Comparison of ENCODE assay signal across 8 mouse cellular contexts in the genomic region with DNA sequence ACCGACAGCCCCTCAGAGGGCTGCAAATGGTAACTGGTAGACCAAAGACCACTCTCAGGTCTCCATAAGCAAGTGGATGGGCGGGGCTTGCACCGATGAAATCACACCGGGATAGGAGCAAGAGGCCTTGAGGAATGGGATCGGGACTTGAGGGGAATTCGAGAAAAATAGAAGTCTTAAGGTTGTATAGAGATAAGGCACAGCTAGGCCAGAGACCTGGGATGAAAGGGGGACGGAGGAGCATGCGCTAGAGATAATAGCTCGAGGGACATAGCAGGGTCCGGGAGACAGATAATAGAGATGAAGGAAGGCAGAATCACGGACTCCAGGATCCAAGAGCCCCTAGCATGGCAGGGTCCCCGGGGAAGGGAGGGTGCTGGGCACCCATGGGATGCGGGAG. TPM values are rescaled to one million over a fixed set of nuclear protein-coding genes. Genes with fewer than 3 reads are reported as not detected.
DNase-seq lines count a peak whose midpoint lies in the region; ATAC-seq lines count a peak whose summit lies in the region.

No protein-coding gene starts in this region.

- peaks cover 20% of the 10 kb centered on the region for H3K4me1 ChIP-seq in lung, embryonic 15.5 days
- H3K4me1 ChIP-seq in embryonic facial prominence, embryonic 12.5 days = peaks cover 13% of the 10 kb centered on the region
- H3K4me1 ChIP-seq in midbrain, embryonic 12.5 days = peaks cover 24% of the 10 kb centered on the region

- H3K36me3 ChIP-seq in lung, embryonic 15.5 days = peaks cover 32% of the 10 kb centered on the region
- H3K36me3 ChIP-seq in embryonic facial prominence, embryonic 12.5 days = peaks cover 36% of the 10 kb centered on the region
- peaks cover 36% of the 10 kb centered on the region for H3K36me3 ChIP-seq in midbrain, embryonic 12.5 days

- WGBS in lung, embryonic 15.5 days = under 1% methylated on average over 13 of the region's 13 CpGs
- 2% methylated on average over 13 of the region's 13 CpGs for WGBS in embryonic facial prominence, embryonic 12.5 days
- under 1% methylated on average over 13 of the region's 13 CpGs for WGBS in midbrain, embryonic 12.5 days

- H3K27me3 ChIP-seq in lung, embryonic 15.5 days = no peaks in the 10 kb centered on the region; the same call in 1 of the 2 replicates
- no peaks in the 10 kb centered on the region for H3K27me3 ChIP-seq in embryonic facial prominence, embryonic 12.5 days
- no peaks in the 10 kb centered on the region for H3K27me3 ChIP-seq in midbrain, embryonic 12.5 days

- no peaks in the 10 kb centered on the region for H3K9me3 ChIP-seq in lung, embryonic 15.5 days
- H3K9me3 ChIP-seq in embryonic facial prominence, embryonic 12.5 days = no peaks in the 10 kb centered on the region
- no peaks in the 10 kb centered on the region for H3K9me3 ChIP-seq in midbrain, embryonic 12.5 days

- peak; percentile 6; the same call in 1 of the 2 replicates for ATAC-seq in lung, embryonic 15.5 days (ENCODE audit: borderline replicate concordance, extremely low read depth, low FRiP score, low TSS enrichment)
- no peak for ATAC-seq in embryonic facial prominence, embryonic 12.5 days (ENCODE audit: insufficient number of reproducible peaks, insufficient read depth, low FRiP score, low TSS enrichment)
- ATAC-seq in inflammation-experienced regulatory T-cells, adult 6 months = peak; percentile 16
- no peak for ATAC-seq in midbrain, embryonic 12.5 days (ENCODE audit: low FRiP score, low read depth)

- H3K4me2 ChIP-seq in lung, embryonic 15.5 days = peak overlapping the region; percentile 76
- H3K4me2 ChIP-seq in embryonic facial prominence, embryonic 12.5 days (replicated peaks) = peak overlapping the region; percentile 92
- peak overlapping the region; percentile 91 for H3K4me2 ChIP-seq in midbrain, embryonic 12.5 days (replicated peaks)

- no peak for DNase-seq in lung, postnatal 25 days (ENCODE audit: low spot score)
- DNase-seq in right cerebral cortex, postnatal 36 days (ENCODE audit: low spot score in 2 of 2) = no peak
- DNase-seq in spleen, adult 18-20 months = no peak
- no peak for DNase-seq in urinary bladder, postnatal 14 days (ENCODE audit: low spot score)

- H3K4me3 ChIP-seq in lung, embryonic 15.5 days = peak overlapping the region; percentile 79
- H3K4me3 ChIP-seq in embryonic facial prominence, embryonic 12.5 days = peak overlapping the region; percentile 95
- peak overlapping the region; percentile 97 for H3K4me3 ChIP-seq in midbrain, embryonic 12.5 days

- peak overlapping the region; percentile 96 for H3K9ac ChIP-seq in lung, embryonic 15.5 days
- H3K9ac ChIP-seq in embryonic facial prominence, embryonic 12.5 days = peak overlapping the region; percentile 99
- H3K9ac ChIP-seq in midbrain, embryonic 12.5 days (replicated peaks) = peak overlapping the region; percentile 99

- H3K27ac ChIP-seq in lung, embryonic 15.5 days = peak overlapping the region; percentile 96
- peak overlapping the region; percentile 90 for H3K27ac ChIP-seq in embryonic facial prominence, embryonic 12.5 days
- H3K27ac ChIP-seq in midbrain, embryonic 12.5 days (replicated peaks) = peak overlapping the region; percentile 92

RNA-seq across cellular contexts. Expression of a gene that starts 0.8 kb away (rescaled TPM):
- polyA plus RNA-seq in lung, embryonic 15.5 days (2015; fragmentation: Nextera tagmentation; extraction: Ambion mirVana) = 241 and 245 TPM in 2 replicates
- polyA plus RNA-seq in embryonic facial prominence, embryonic 12.5 days (2016; fragmentation: Nextera tagmentation; extraction: Ambion mirVana) = 366 and 374 TPM in 2 replicates
- polyA plus RNA-seq in inflammation-experienced regulatory T-cells, adult 6 months (2017; shearing (Covaris generic)) = 10 to 100 TPM; 12.8 to 24.5 (median 15.7) TPM
- 437 and 465 TPM in 2 replicates for polyA plus RNA-seq in midbrain, embryonic 12.5 days (2016; fragmentation: Nextera tagmentation; extraction: Ambion mirVana)

RNA-seq across cellular contexts. Expression of a gene that starts 10.8 kb away (rescaled TPM):
- 19.3 and 21.5 TPM in 2 replicates for polyA plus RNA-seq in lung, embryonic 15.5 days (2015; fragmentation: Nextera tagmentation; extraction: Ambion mirVana)
- 52.7 and 70.4 TPM in 2 replicates for polyA plus RNA-seq in embryonic facial prominence, embryonic 12.5 days (2016; fragmentation: Nextera tagmentation; extraction: Ambion mirVana)
- 1 to 10 TPM; 2.9 to 5.2 (median 4.3) TPM for polyA plus RNA-seq in inflammation-experienced regulatory T-cells, adult 6 months (2017; shearing (Covaris generic))
- polyA plus RNA-seq in midbrain, embryonic 12.5 days (2016; fragmentation: Nextera tagmentation; extraction: Ambion mirVana) = 177 and 223 TPM in 2 replicates

RNA-seq across cellular contexts. Expression of a gene that starts 16.6 kb away (rescaled TPM):
- 22.2 and 23.7 TPM in 2 replicates for polyA plus RNA-seq in lung, embryonic 15.5 days (2015; fragmentation: Nextera tagmentation; extraction: Ambion mirVana)
- 36.3 and 40.0 TPM in 2 replicates for polyA plus RNA-seq in embryonic facial prominence, embryonic 12.5 days (2016; fragmentation: Nextera tagmentation; extraction: Ambion mirVana)
- polyA plus RNA-seq in inflammation-experienced regulatory T-cells, adult 6 months (2017; shearing (Covaris generic)) = 1 to 10 TPM; 3.1 to 5.0 (median 4.2) TPM
- 87.2 and 87.5 TPM in 2 replicates for polyA plus RNA-seq in midbrain, embryonic 12.5 days (2016; fragmentation: Nextera tagmentation; extraction: Ambion mirVana)

RNA-seq across cellular contexts. Expression of a gene that starts 16.6 kb away (rescaled TPM):
- 0.31 and 0.39 TPM in 2 replicates for polyA plus RNA-seq in lung, embryonic 15.5 days (2015; fragmentation: Nextera tagmentation; extraction: Ambion mirVana)
- polyA plus RNA-seq in embryonic facial prominence, embryonic 12.5 days (2016; fragmentation: Nextera tagmentation; extraction: Ambion mirVana) = 0.51 and 0.55 TPM in 2 replicates
- under 1 TPM in 2 of 3 experiments, not detected in 1; 0.14 to 0.40 TPM for polyA plus RNA-seq in inflammation-experienced regulatory T-cells, adult 6 months (2017; shearing (Covaris generic))
- 0.64 and 0.86 TPM in 2 replicates for polyA plus RNA-seq in midbrain, embryonic 12.5 days (2016; fragmentation: Nextera tagmentation; extraction: Ambion mirVana)

RNA-seq across cellular contexts. Expression of a gene that starts 20.2 kb away (rescaled TPM):
- 0.15 TPM in 1 of 2 replicates, not detected in the other for polyA plus RNA-seq in lung, embryonic 15.5 days (2015; fragmentation: Nextera tagmentation; extraction: Ambion mirVana)
- not detected in 2 replicates for polyA plus RNA-seq in embryonic facial prominence, embryonic 12.5 days (2016; fragmentation: Nextera tagmentation; extraction: Ambion mirVana)
- not detected for polyA plus RNA-seq in inflammation-experienced regulatory T-cells, adult 6 months (2017; shearing (Covaris generic))
- polyA plus RNA-seq in midbrain, embryonic 12.5 days (2016; fragmentation: Nextera tagmentation; extraction: Ambion mirVana) = not detected in 2 replicates

Comparison
In these comparisons a context has a peak if more than half of its experiments do, and no peak if none do; other contexts are left out.
1. ATAC-seq: peak in lung, embryonic 15.5 days (single experiment) and inflammation-experienced regulatory T-cells, adult 6 months (single experiment); none in embryonic facial prominence, embryonic 12.5 days (single experiment) and midbrain, embryonic 12.5 days (single experiment).
2. Peak in every context shown above with its lines, with median percentiles within 50 percentile points of each other: H3K27ac ChIP-seq, H3K4me2 ChIP-seq, H3K4me3 ChIP-seq and H3K9ac ChIP-seq.